In genomic region chr6:51270216-51271127, GRCm38 (mm10) we compare ENCODE assay signal across 8 mouse cellular contexts.
DNase-seq lines count a peak whose midpoint lies in the region; ATAC-seq and TF ChIP-seq lines count a peak whose summit lies in the region.

No protein-coding gene starts in this region.

- peak overlapping the region; percentile 95 for H3K4me2 ChIP-seq in heart, embryonic 13.5 days
- H3K4me2 ChIP-seq in kidney, postnatal 0 days (ENCODE audit: low read length): peak overlapping the region; percentile 97
- H3K4me2 ChIP-seq in liver, embryonic 12.5 days: peak overlapping the region; percentile 90
- H3K4me2 ChIP-seq in stomach, embryonic 16.5 days (ENCODE audit: low read depth, low read length): peak overlapping the region; percentile 91

- ATAC-seq in erythroid progenitor cell, adult 5-6 weeks (replicated peaks; ENCODE audit: low FRiP score, poor library complexity, severe bottlenecking): peak; percentile 61
- peak; percentile 83 for ATAC-seq in heart, embryonic 13.5 days (ENCODE audit: extremely low read depth, insufficient number of reproducible peaks, low FRiP score, low TSS enrichment)
- ATAC-seq in kidney, postnatal 0 days (replicated peaks; ENCODE audit: low FRiP score, low read depth): peak; percentile 89
- ATAC-seq in liver, embryonic 12.5 days: peak; percentile 89
- peak; percentile 91 for ATAC-seq in stomach, embryonic 16.5 days (ENCODE audit: insufficient read depth, low FRiP score)

- peak overlapping the region; percentile 74 for H3K4me3 ChIP-seq in heart, embryonic 13.5 days
- H3K4me3 ChIP-seq in kidney, postnatal 0 days (replicated peaks; ENCODE audit: low read depth, low read length): peak overlapping the region; percentile 75
- peak overlapping the region; percentile 69 for H3K4me3 ChIP-seq in liver, embryonic 12.5 days
- peak overlapping the region; percentile 82 for H3K4me3 ChIP-seq in stomach, embryonic 16.5 days (replicated peaks; ENCODE audit: low read length)

- peak; percentile 79 to 83 for DNase-seq in B cell, adult 2 months
- peak; percentile 98 for DNase-seq in adrenal gland, postnatal 14 days
- DNase-seq in kidney, postnatal 0 days (ENCODE audit: low spot score): peak; percentile 93
- peak; percentile 98 for DNase-seq in neural tube, embryonic 10.5 days (ENCODE audit: extremely low spot score, low spot score)

- H3K27me3 ChIP-seq in heart, embryonic 13.5 days (replicated peaks): no peaks in the 10 kb centered on the region
- no peaks in the 10 kb centered on the region for H3K27me3 ChIP-seq in kidney, postnatal 0 days (ENCODE audit: insufficient read depth, low read length)
- peaks cover 15% of the 10 kb centered on the region; the same call in 1 of the 2 replicates for H3K27me3 ChIP-seq in liver, embryonic 12.5 days (replicated peaks)
- H3K27me3 ChIP-seq in stomach, embryonic 16.5 days (ENCODE audit: control insufficient read depth, insufficient read depth, low read length): no peaks in the 10 kb centered on the region

- H3K36me3 ChIP-seq in heart, embryonic 13.5 days: no peaks in the 10 kb centered on the region
- H3K36me3 ChIP-seq in kidney, postnatal 0 days (ENCODE audit: insufficient read depth, low read length): no peaks in the 10 kb centered on the region
- no peaks in the 10 kb centered on the region for H3K36me3 ChIP-seq in liver, embryonic 12.5 days
- no peaks in the 10 kb centered on the region for H3K36me3 ChIP-seq in stomach, embryonic 16.5 days (ENCODE audit: control insufficient read depth, insufficient read depth, low read length)

- H3K27ac ChIP-seq in heart, embryonic 13.5 days (replicated peaks): peak overlapping the region; percentile 68
- H3K27ac ChIP-seq in kidney, postnatal 0 days: peak overlapping the region; percentile 63; the same call in 1 of the 2 replicates
- H3K27ac ChIP-seq in liver, embryonic 12.5 days: peak overlapping the region; percentile 72
- H3K27ac ChIP-seq in stomach, embryonic 16.5 days (ENCODE audit: low read length): peak overlapping the region; percentile 85

- under 1% methylated on average over 80 of the region's 80 CpGs for WGBS in heart, embryonic 13.5 days
- under 1% methylated on average over 75 of the region's 80 CpGs for WGBS in kidney, postnatal 0 days
- under 1% methylated on average over 80 of the region's 80 CpGs for WGBS in liver, embryonic 12.5 days (ENCODE audit: insufficient replicate concordance)
- WGBS in stomach, embryonic 16.5 days: under 1% methylated on average over 80 of the region's 80 CpGs

- H3K9me3 ChIP-seq in heart, embryonic 13.5 days: no peaks in the 10 kb centered on the region
- H3K9me3 ChIP-seq in kidney, postnatal 0 days (replicated peaks; ENCODE audit: low read length): no peaks in the 10 kb centered on the region
- H3K9me3 ChIP-seq in liver, embryonic 12.5 days (replicated peaks): no peaks in the 10 kb centered on the region
- H3K9me3 ChIP-seq in stomach, embryonic 16.5 days (replicated peaks; ENCODE audit: control insufficient read depth, low read length): no peaks in the 10 kb centered on the region

- peak overlapping the region; percentile 95 for H3K9ac ChIP-seq in heart, embryonic 13.5 days
- peak overlapping the region; percentile 79 for H3K9ac ChIP-seq in kidney, postnatal 0 days (ENCODE audit: low read depth, low read length)
- H3K9ac ChIP-seq in liver, embryonic 12.5 days: peak overlapping the region; percentile 74
- H3K9ac ChIP-seq in stomach, embryonic 16.5 days (ENCODE audit: low read length): peak overlapping the region; percentile 93

- TF ChIP-seq CTCF in kidney, postnatal 0 days (IDR thresholded peaks at IDR 0.05; ENCODE audit: low read depth): no peak

- peaks cover 21% of the 10 kb centered on the region for H3K4me1 ChIP-seq in heart, embryonic 13.5 days
- peaks cover 15% of the 10 kb centered on the region for H3K4me1 ChIP-seq in kidney, postnatal 0 days (replicated peaks; ENCODE audit: insufficient read depth, low read length)
- peaks cover 28% of the 10 kb centered on the region for H3K4me1 ChIP-seq in liver, embryonic 12.5 days
- H3K4me1 ChIP-seq in stomach, embryonic 16.5 days (ENCODE audit: control insufficient read depth, insufficient read depth, low read length): peaks cover 5% of the 10 kb centered on the region; the same call in 1 of the 2 replicates

Comparison
In these comparisons a context has a peak if more than half of its experiments do, and no peak if none do; other contexts are left out.
1. Peak in every context shown above with its lines: DNase-seq, ATAC-seq, H3K4me3 ChIP-seq and H3K27ac ChIP-seq.